Mouse (Mus musculus) erythroblast, embryonic 14.5 days (primary cell): ENCODE data around the gene Rims1.

ENCODE experiments used
- GATA1 ChIP-seq: IDR thresholded peaks from 2 replicates; pipeline ENCODE4 v1.6.1; 2012; ENCODE audit warnings: low read length, inconsistent platforms, mixed read lengths
- TAL1 ChIP-seq: IDR thresholded peaks from 3 replicates; pipeline ENCODE4 v1.6.1; 2012; ENCODE audit warnings: low read length, inconsistent platforms, mixed read lengths

GRCm38 (mm10) chr1:22467033-22467432 lies 338.8 kb downstream of the Rims1 start:
- no peak for TF ChIP-seq GATA1
- no peak for TF ChIP-seq TAL1
